Mouse (Mus musculus): ENCODE measurements around the gene 9330182O14Rik. TPM values are rescaled to one million over a fixed set of nuclear protein-coding genes. Genes with fewer than 3 reads are reported as not detected.

The 9330182O14Rik gene
- total RNA-seq, 1 experiment from 2014 or later: 0.30 TPM

Small RNA genes lying within 50 kb of the gene (microRNA-seq; reads per million reads assigned to microRNA genes)
- gene Gm25958: 0 reads per million in 2 experiments
